Mouse (Mus musculus) kidney, adult 2 months (tissue): Measurements from ENCODE around the gene Ctdsp1.

Experiments used
- CTCF ChIP-seq: fragments of 200-500 bp; conservative IDR thresholded peaks from 2 replicates; pipeline ENCODE4 v1.5.1; 2011; ENCODE audit warnings: low read depth, mild to moderate bottlenecking, control low read depth, low read length, moderate library complexity, mixed read lengths; ENCODE audit not compliant: insufficient read depth, insufficient read length
- POLR2A ChIP-seq: fragments of 200-500 bp; IDR thresholded peaks from one replicate; pipeline ENCODE4 v1.6.1; 2011; ENCODE audit warnings: low read depth, low read length, control low read depth

GRCm38 (mm10) chr1:74362325-74363229 lies 28.7 kb upstream of the Ctdsp1 start:
- TF ChIP-seq CTCF (no peak), POLR2A (no peak)
